Mouse (Mus musculus) heart, adult 2 months (tissue): ENCODE measurements around the gene Klhl8.

ENCODE experiments used
- CTCF ChIP-seq: fragments of 200-600 bp; IDR thresholded peaks from 2 replicates; pipeline ENCODE4 v1.8.1; 2022; ENCODE audit warnings: antibody characterized with exemption, mild to moderate bottlenecking, moderate library complexity
- EP300 ChIP-seq: fragments of 200-500 bp; IDR thresholded peaks from 2 replicates; pipeline ENCODE4 v1.6.1; 2011; ENCODE audit warnings: low read depth, low read length, control low read depth; ENCODE audit not compliant: insufficient read depth

- TF ChIP-seq CTCF (no peak), EP300 (no peak)
Observed at GRCm38 (mm10) chr5:103918233-103918632, 7.2 kb upstream of the Klhl8 start.
